Mouse (Mus musculus) neural tube, embryonic 11.5 days (tissue): ENCODE measurements around the gene Ggcx. TPM values are rescaled to one million over a fixed set of nuclear protein-coding genes. Genes with fewer than 3 reads are reported as not detected.

Experiments
- ATAC-seq: fragments of 200-750 bp; cut with Nextera tagmentation; 2 replicates; pipeline ENCODE4 v1.8.0; 2017; ENCODE audit warnings: moderate number of reproducible peaks, mild to moderate bottlenecking, moderate TSS enrichment, moderate library complexity; ENCODE audit not compliant: insufficient read depth, low FRiP score, low TSS enrichment
- DNase-seq: peaks from one replicate; pipeline ENCODE4 v3.0.0-alpha.2; 2015; ENCODE audit warnings: low spot score
- H3K27ac ChIP-seq: fragments of 300-500 bp; sonication (generic); 2 replicates; pipeline ENCODE4 v1.5.1; 2014; ENCODE audit warnings: low read depth, mild to moderate bottlenecking, low read length
- H3K27me3 ChIP-seq: fragments of 300-500 bp; sonication (generic); 2 replicates; pipeline ENCODE4 v1.6.1; 2014; ENCODE audit warnings: mild to moderate bottlenecking, low read length, mixed read lengths; ENCODE audit not compliant: control insufficient read depth, insufficient read depth
- H3K36me3 ChIP-seq: fragments of 300-500 bp; sonication (generic); 2 replicates; pipeline ENCODE4 v1.6.1; 2014; ENCODE audit warnings: mild to moderate bottlenecking, low read length, moderate library complexity, mixed read lengths; ENCODE audit not compliant: control insufficient read depth, insufficient read depth
- H3K4me1 ChIP-seq: fragments of 300-500 bp; sonication (generic); 2 replicates; pipeline ENCODE4 v1.6.1; 2014; ENCODE audit warnings: low read length, mixed read lengths; ENCODE audit not compliant: control insufficient read depth, insufficient read depth
- H3K4me2 ChIP-seq: fragments of 300-500 bp; sonication (generic); 2 replicates; pipeline ENCODE4 v1.6.1; 2014; ENCODE audit warnings: low read depth, mild to moderate bottlenecking, moderate library complexity
- H3K4me3 ChIP-seq: fragments of 300-500 bp; sonication (generic); 2 replicates; pipeline ENCODE4 v1.5.1; 2014; ENCODE audit warnings: low read depth, low read length
- H3K9ac ChIP-seq: fragments of 300-500 bp; sonication (generic); 2 replicates; pipeline ENCODE4 v1.6.1; 2014; ENCODE audit warnings: mild to moderate bottlenecking, low read length
- H3K9me3 ChIP-seq: fragments of 300-500 bp; sonication (generic); 2 replicates; pipeline ENCODE4 v1.6.1; 2016; ENCODE audit warnings: low read length; ENCODE audit not compliant: control insufficient read depth
- WGBS: fragments of 180-500 bp; shearing (Covaris S2); extraction: QIAGEN DNeasy Blood & Tissue Kit; methylation state at CpG from one replicate; pipeline ENCODE4 v1.1.7; 2014; 5-methylcytosine and 5-hydroxymethylcytosine counted together
- polyA plus RNA-seq: library from polyadenylated mRNA; unstranded; fragments of >200 nt; fragmentation: Nextera tagmentation; extraction: Ambion mirVana; gene quantifications from 2 replicates; pipeline ENCODE4 v1.2.1, GENCODE M21; 2014

The Ggcx gene
- polyA plus RNA-seq, 1 experiment from 2014 or later = 11.2 TPM

DNA sequence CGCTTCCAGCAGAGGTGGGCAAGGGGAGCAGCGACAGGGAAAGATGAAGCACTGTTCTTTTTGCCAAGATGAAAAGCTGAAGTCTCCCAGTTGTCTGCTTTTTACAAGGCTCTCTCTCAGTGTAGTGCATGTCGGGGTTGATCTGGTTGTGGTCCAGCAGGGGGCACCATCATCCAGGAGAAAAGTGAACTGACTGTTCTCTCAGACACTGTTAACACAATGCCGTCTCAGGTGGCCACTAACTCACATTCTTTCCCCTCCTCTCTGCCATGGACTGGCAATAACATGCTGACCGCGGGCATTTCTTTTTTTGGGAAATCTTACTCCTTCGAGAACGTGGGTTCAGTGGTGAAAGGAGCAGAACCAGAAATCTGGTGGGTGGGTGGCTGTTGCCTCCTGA is 13.9 kb downstream of the Ggcx start:
- peaks cover 11% of the 10 kb centered on the region for H3K36me3 ChIP-seq
- peak; percentile 77; the same call in 1 of the 2 replicates for ATAC-seq

GRCm38 (mm10) chr6:72429061-72429842 is 15.1 kb downstream of the Ggcx start:
- no peaks in the 10 kb centered on the region for H3K27me3 ChIP-seq
- peaks cover 14% of the 10 kb centered on the region; the same call in 1 of the 2 replicates for H3K36me3 ChIP-seq
- H3K9ac ChIP-seq = no peak overlapping the region
- no peak overlapping the region for H3K4me3 ChIP-seq
- no peaks in the 10 kb centered on the region for H3K4me1 ChIP-seq
- 90% methylated on average over 21 of the region's 21 CpGs for WGBS
- H3K4me2 ChIP-seq = no peak overlapping the region
- H3K27ac ChIP-seq = no peak overlapping the region
- H3K9me3 ChIP-seq = no peaks in the 10 kb centered on the region
- DNase-seq (no peak), ATAC-seq (no peak)

More for the DNA sequence above, 13.9 kb downstream of the Ggcx start:
- no peaks in the 10 kb centered on the region for H3K27me3 ChIP-seq
- peak; percentile 73 for DNase-seq
- no peaks in the 10 kb centered on the region for H3K4me1 ChIP-seq
- H3K27ac ChIP-seq = no peak overlapping the region
- WGBS = 39% methylated on average over 8 of the region's 8 CpGs
- no peak overlapping the region for H3K4me2 ChIP-seq
- H3K4me3 ChIP-seq = no peak overlapping the region
- no peak overlapping the region for H3K9ac ChIP-seq
- no peaks in the 10 kb centered on the region for H3K9me3 ChIP-seq

GRCm38 (mm10) chr6:72430989-72431921 is 17.1 kb downstream of the Ggcx start:
- H3K27ac ChIP-seq = no peak overlapping the region
- no peak overlapping the region for H3K4me2 ChIP-seq
- DNase-seq (no peak), ATAC-seq (no peak; the same call in 1 of the 2 replicates)
- no peaks in the 10 kb centered on the region for H3K4me1 ChIP-seq
- no peak overlapping the region for H3K9ac ChIP-seq
- H3K27me3 ChIP-seq = no peaks in the 10 kb centered on the region
- no peaks in the 10 kb centered on the region for H3K9me3 ChIP-seq
- 33% methylated on average over 5 of the region's 5 CpGs for WGBS
- no peak overlapping the region for H3K4me3 ChIP-seq
- peaks cover 11% of the 10 kb centered on the region; the same call in 1 of the 2 replicates for H3K36me3 ChIP-seq

GRCm38 (mm10) chr6:72432153-72432552 is 18.0 kb downstream of the Ggcx start:
- no peak for DNase-seq
- H3K36me3 ChIP-seq = peaks cover 13% of the 10 kb centered on the region
- no peak overlapping the region for H3K27ac ChIP-seq
- H3K4me3 ChIP-seq = no peak overlapping the region
- WGBS = 77% methylated on average over 2 of the region's 2 CpGs
- ATAC-seq = no peak
- H3K27me3 ChIP-seq = no peaks in the 10 kb centered on the region
- no peaks in the 10 kb centered on the region for H3K4me1 ChIP-seq
- no peak overlapping the region for H3K9ac ChIP-seq
- H3K9me3 ChIP-seq = no peaks in the 10 kb centered on the region
- H3K4me2 ChIP-seq = no peak overlapping the region

DNA sequence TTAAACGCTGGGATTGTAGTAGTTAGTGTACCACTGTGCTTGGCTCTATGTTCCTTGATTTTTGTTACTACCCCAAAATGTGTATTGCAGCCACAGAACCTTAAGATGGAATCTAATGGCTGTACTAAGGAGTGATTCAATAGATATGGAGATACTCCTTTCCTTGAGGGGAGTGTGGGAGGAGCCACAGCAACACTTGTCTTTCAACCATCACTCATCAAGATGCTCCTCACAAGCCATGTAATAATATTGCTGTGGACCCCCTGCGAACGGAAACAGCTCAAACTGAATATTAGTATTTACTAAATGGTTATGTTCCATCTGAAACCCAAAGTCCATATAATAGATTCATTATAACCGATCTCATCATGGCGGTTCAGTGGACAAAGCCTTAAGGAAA is 24.1 kb downstream of the Ggcx start:
- H3K36me3 ChIP-seq = peaks cover 6% of the 10 kb centered on the region
- H3K9me3 ChIP-seq = no peaks in the 10 kb centered on the region
- H3K4me1 ChIP-seq = peaks cover 14% of the 10 kb centered on the region
- H3K4me2 ChIP-seq = peak overlapping the region; percentile 87
- no peak overlapping the region for H3K27ac ChIP-seq
- no peaks in the 10 kb centered on the region for H3K27me3 ChIP-seq
- H3K9ac ChIP-seq = peak overlapping the region; percentile 97
- WGBS = 6% methylated on average over 5 of the region's 5 CpGs
- H3K4me3 ChIP-seq = peak overlapping the region; percentile 91
- ATAC-seq (no peak), DNase-seq (no peak)

- H3K4me2 ChIP-seq = peak overlapping the region; percentile 87
- ATAC-seq (peak; percentile 21), DNase-seq (peak; percentile 85)
- peak overlapping the region; percentile 97 for H3K9ac ChIP-seq
- peaks cover 5% of the 10 kb centered on the region for H3K36me3 ChIP-seq
- H3K27ac ChIP-seq = peak overlapping the region; percentile 95
- H3K4me3 ChIP-seq = peak overlapping the region; percentile 91
- peaks cover 14% of the 10 kb centered on the region for H3K4me1 ChIP-seq
- H3K9me3 ChIP-seq = no peaks in the 10 kb centered on the region
- WGBS = under 1% methylated on average over 56 of the region's 57 CpGs
- no peaks in the 10 kb centered on the region for H3K27me3 ChIP-seq
Observed at GRCm38 (mm10) chr6:72438862-72439354, 24.8 kb downstream of the Ggcx start.

GRCm38 (mm10) chr6:72439355-72440185 is 25.5 kb downstream of the Ggcx start, which contains the start of gene Mat2a:
Gene Mat2a, minus strand, starts transcription at chr6:72439558.
- Histone ChIP-seq H3K27ac (peak within 1 kb of the TSS; percentile 95), H3K4me2 (peak within 1 kb of the TSS; percentile 87), H3K4me3 (peak within 1 kb of the TSS; percentile 91), H3K9me3 (no peaks in the 10 kb centered on the region), H3K27me3 (no peaks in the 10 kb centered on the region), H3K4me1 (peaks cover 14% of the 10 kb centered on the region), H3K9ac (peak within 1 kb of the TSS; percentile 97), H3K36me3 (peaks cover 5% of the 10 kb centered on the region)
- under 1% methylated on average over 73 of the region's 77 CpGs for WGBS
- peak; percentile 87 for ATAC-seq
- peak; percentile 95 for DNase-seq
